Mouse (Mus musculus): ENCODE measurements at regions not wholly inside any gene's neighbourhood (a gene's known extent, or its start where the extent isn't known, plus 50 kb on each side); places are given as distances from the start of the nearest gene placed in this dataset.

GRCm38 (mm10) chr6:50981702-50982309 lies 327.6 kb upstream of the Npvf start:
- TF ChIP-seq CTCF (IDR thresholded peaks at IDR 0.05; ENCODE audit: insufficient read depth, low read depth, low read length): no peak
- TF ChIP-seq POLR2A (IDR thresholded peaks at IDR 0.05; ENCODE audit: insufficient read depth, low read depth, low read length): no peak

GRCm38 (mm10) chr6:50982856-50983255 lies 328.6 kb upstream of the Npvf start:
- H3K27ac ChIP-seq (ENCODE audit: insufficient read depth, low read depth, low read length): no peak overlapping the region
- TF ChIP-seq POLR2A (IDR thresholded peaks at IDR 0.05; ENCODE audit: insufficient read depth, low read depth, low read length): no peak
- no peak for TF ChIP-seq CTCF (IDR thresholded peaks at IDR 0.05; ENCODE audit: insufficient read depth, low read depth, low read length)
- no peaks in the 10 kb centered on the region for H3K4me1 ChIP-seq (ENCODE audit: control insufficient read depth, insufficient read depth, low read length)
- WGBS: 85% methylated on average over 4 of the region's 4 CpGs
- H3K4me3 ChIP-seq (ENCODE audit: insufficient read depth, low read depth, low read length): no peak overlapping the region

More at GRCm38 (mm10) chr6:50981702-50982309, 327.6 kb upstream of the Npvf start:
- H3K4me3 ChIP-seq (ENCODE audit: insufficient read depth, low read depth, low read length): no peak overlapping the region
- 84% methylated on average over 7 of the region's 7 CpGs for WGBS
- peaks cover 3% of the 10 kb centered on the region for H3K4me1 ChIP-seq (ENCODE audit: control insufficient read depth, insufficient read depth, low read length)
- no peak overlapping the region for H3K27ac ChIP-seq (ENCODE audit: insufficient read depth, low read depth, low read length)

- no peak overlapping the region for H3K4me3 ChIP-seq (ENCODE audit: insufficient read depth, low read depth, low read length)
- no peak for TF ChIP-seq POLR2A (IDR thresholded peaks at IDR 0.05; ENCODE audit: insufficient read depth, low read depth, low read length)
- TF ChIP-seq CTCF (IDR thresholded peaks at IDR 0.05; ENCODE audit: insufficient read depth, low read depth, low read length): no peak
- 62% methylated on average over 8 of the region's 8 CpGs for WGBS
- H3K4me1 ChIP-seq (ENCODE audit: control insufficient read depth, insufficient read depth, low read length): no peaks in the 10 kb centered on the region
- no peak overlapping the region for H3K27ac ChIP-seq (ENCODE audit: insufficient read depth, low read depth, low read length)
These were observed 329.4 kb upstream of the Npvf start for GRCm38 (mm10) chr6:50983511-50984099.

- 56% methylated on average over 11 of the region's 11 CpGs for WGBS
- Histone ChIP-seq H3K4me1 (ENCODE audit: control insufficient read depth, insufficient read depth, low read length) (no peaks in the 10 kb centered on the region), H3K4me3 (ENCODE audit: insufficient read depth, low read depth, low read length) (no peak overlapping the region), H3K27ac (ENCODE audit: insufficient read depth, low read depth, low read length) (no peak overlapping the region)
- TF ChIP-seq POLR2A (IDR thresholded peaks at IDR 0.05; ENCODE audit: insufficient read depth, low read depth, low read length) (no peak), CTCF (IDR thresholded peaks at IDR 0.05; ENCODE audit: insufficient read depth, low read depth, low read length) (no peak)
These were observed 330.1 kb upstream of the Npvf start for GRCm38 (mm10) chr6:50984157-50984905.

- no peak overlapping the region for H3K27ac ChIP-seq (ENCODE audit: insufficient read depth, low read depth, low read length)
- WGBS: 70% methylated on average over 9 of the region's 9 CpGs
- no peaks in the 10 kb centered on the region for H3K4me1 ChIP-seq (ENCODE audit: control insufficient read depth, insufficient read depth, low read length)
- no peak for TF ChIP-seq CTCF (IDR thresholded peaks at IDR 0.05; ENCODE audit: insufficient read depth, low read depth, low read length)
- no peak for TF ChIP-seq POLR2A (IDR thresholded peaks at IDR 0.05; ENCODE audit: insufficient read depth, low read depth, low read length)
- H3K4me3 ChIP-seq (ENCODE audit: insufficient read depth, low read depth, low read length): no peak overlapping the region
These were observed 332.2 kb upstream of the Npvf start for GRCm38 (mm10) chr6:50986270-50986924.

GRCm38 (mm10) chr6:50988561-50988960 lies 334.3 kb upstream of the Npvf start:
- Histone ChIP-seq H3K4me3 (ENCODE audit: insufficient read depth, low read depth, low read length) (no peak overlapping the region), H3K4me1 (ENCODE audit: control insufficient read depth, insufficient read depth, low read length) (no peaks in the 10 kb centered on the region), H3K27ac (ENCODE audit: insufficient read depth, low read depth, low read length) (no peak overlapping the region)
- TF ChIP-seq CTCF (IDR thresholded peaks at IDR 0.05; ENCODE audit: insufficient read depth, low read depth, low read length) (no peak), POLR2A (IDR thresholded peaks at IDR 0.05; ENCODE audit: insufficient read depth, low read depth, low read length) (no peak)
- WGBS: 81% methylated on average over 3 of the region's 3 CpGs

GRCm38 (mm10) chr6:50991528-50992125 lies 337.4 kb upstream of the Npvf start:
- no peak overlapping the region for H3K4me3 ChIP-seq (ENCODE audit: insufficient read depth, low read depth, low read length)
- no peaks in the 10 kb centered on the region for H3K4me1 ChIP-seq (ENCODE audit: control insufficient read depth, insufficient read depth, low read length)
- TF ChIP-seq CTCF (IDR thresholded peaks at IDR 0.05; ENCODE audit: insufficient read depth, low read depth, low read length) (no peak), POLR2A (IDR thresholded peaks at IDR 0.05; ENCODE audit: insufficient read depth, low read depth, low read length) (no peak)
- 95% methylated on average over 8 of the region's 8 CpGs for WGBS
- no peak overlapping the region for H3K27ac ChIP-seq (ENCODE audit: insufficient read depth, low read depth, low read length)

- 87% methylated on average over 6 of the region's 6 CpGs for WGBS
- no peak overlapping the region for H3K27ac ChIP-seq (ENCODE audit: insufficient read depth, low read depth, low read length)
- TF ChIP-seq CTCF (IDR thresholded peaks at IDR 0.05; ENCODE audit: insufficient read depth, low read depth, low read length) (no peak), POLR2A (IDR thresholded peaks at IDR 0.05; ENCODE audit: insufficient read depth, low read depth, low read length) (no peak)
- no peaks in the 10 kb centered on the region for H3K4me1 ChIP-seq (ENCODE audit: control insufficient read depth, insufficient read depth, low read length)
- H3K4me3 ChIP-seq (ENCODE audit: insufficient read depth, low read depth, low read length): no peak overlapping the region
These were observed 339.7 kb upstream of the Npvf start for GRCm38 (mm10) chr6:50993952-50994351.
